Comparison of ENCODE assay signal across 8 mouse cellular contexts in genomic region chr7:28356981-28357380, GRCm38 (mm10). TPM values are rescaled to one million over a fixed set of nuclear protein-coding genes. Genes with fewer than 3 reads are reported as not detected.
DNase-seq lines count a peak whose midpoint lies in the region; ATAC-seq lines count a peak whose summit lies in the region.

No protein-coding gene starts in this region.

- no peak overlapping the region for H3K4me3 ChIP-seq in heart, embryonic 15.5 days
- H3K4me3 ChIP-seq in midbrain, embryonic 13.5 days (replicated peaks), result no peak overlapping the region

- under 1% methylated on average over 5 of the region's 5 CpGs for WGBS in heart, embryonic 15.5 days
- WGBS in midbrain, embryonic 13.5 days, result 3% methylated on average over 5 of the region's 5 CpGs

- DNase-seq in urinary bladder, postnatal 14 days (ENCODE audit: low spot score), result peak; percentile 59
- no peak for DNase-seq in urinary bladder, postnatal 10 days (ENCODE audit: low spot score)
- peak; percentile 87 for DNase-seq in kidney, postnatal 10 days
- DNase-seq in right cerebral cortex, postnatal 36 days (ENCODE audit: low spot score in 2 of 2), result no peak
- DNase-seq in frontal cortex, postnatal 10 days (ENCODE audit: low spot score in 2 of 2), result no peak
- no peak for DNase-seq in frontal cortex, adult 2 months (ENCODE audit: extremely low spot score in 1 of 2, low spot score in 1 of 2)

- H3K36me3 ChIP-seq in heart, embryonic 15.5 days, result peaks cover 56% of the 10 kb centered on the region
- H3K36me3 ChIP-seq in midbrain, embryonic 13.5 days, result peaks cover 61% of the 10 kb centered on the region

- no peaks in the 10 kb centered on the region for H3K9me3 ChIP-seq in heart, embryonic 15.5 days (replicated peaks)
- no peaks in the 10 kb centered on the region for H3K9me3 ChIP-seq in midbrain, embryonic 13.5 days

- no peak overlapping the region for H3K4me2 ChIP-seq in heart, embryonic 15.5 days
- H3K4me2 ChIP-seq in midbrain, embryonic 13.5 days (replicated peaks), result no peak overlapping the region

- no peaks in the 10 kb centered on the region for H3K27me3 ChIP-seq in heart, embryonic 15.5 days
- no peaks in the 10 kb centered on the region for H3K27me3 ChIP-seq in midbrain, embryonic 13.5 days

- peaks cover 38% of the 10 kb centered on the region for H3K4me1 ChIP-seq in heart, embryonic 15.5 days (replicated peaks)
- H3K4me1 ChIP-seq in midbrain, embryonic 13.5 days (replicated peaks), result peaks cover 31% of the 10 kb centered on the region

- H3K9ac ChIP-seq in heart, embryonic 15.5 days, result 0 out of 2 replicates have a peak overlapping the region, but pooled peaks have one; percentile 5
- H3K9ac ChIP-seq in midbrain, embryonic 13.5 days (replicated peaks), result peak overlapping the region; percentile 40; the same call in 1 of the 2 replicates

- peak; percentile 67 for ATAC-seq in heart, embryonic 15.5 days (replicated peaks; ENCODE audit: insufficient number of reproducible peaks, insufficient read depth, low FRiP score, low read depth)
- no peak for ATAC-seq in midbrain, embryonic 13.5 days

- H3K27ac ChIP-seq in heart, embryonic 15.5 days, result peak overlapping the region; percentile 83
- H3K27ac ChIP-seq in midbrain, embryonic 13.5 days, result peak overlapping the region; percentile 59

RNA-seq across cellular contexts. Expression of gene Rps16, which starts 6.5 kb away (rescaled TPM):
- polyA plus RNA-seq in heart, embryonic 15.5 days (2015; fragmentation: Nextera tagmentation; extraction: Ambion mirVana), result 534 and 573 TPM in 2 replicates
- 531 and 537 TPM in 2 replicates for polyA plus RNA-seq in midbrain, embryonic 13.5 days (2015; fragmentation: Nextera tagmentation; extraction: Ambion mirVana)
- polyA plus RNA-seq in frontal cortex, adult 2 months (2012; rRNA removed), result 618 and 661 TPM in 2 replicates

RNA-seq across cellular contexts. Expression of gene Plekhg2, which starts 15.4 kb away (rescaled TPM):
- polyA plus RNA-seq in heart, embryonic 15.5 days (2015; fragmentation: Nextera tagmentation; extraction: Ambion mirVana), result 34.3 and 46.7 TPM in 2 replicates
- polyA plus RNA-seq in midbrain, embryonic 13.5 days (2015; fragmentation: Nextera tagmentation; extraction: Ambion mirVana), result 34.5 and 37.6 TPM in 2 replicates
- 4.3 and 6.3 TPM in 2 replicates for polyA plus RNA-seq in frontal cortex, adult 2 months (2012; rRNA removed)

RNA-seq across cellular contexts. Expression of gene Supt5, which starts 18.4 kb away (rescaled TPM):
- 52.0 and 71.9 TPM in 2 replicates for polyA plus RNA-seq in heart, embryonic 15.5 days (2015; fragmentation: Nextera tagmentation; extraction: Ambion mirVana)
- 98.8 and 99.2 TPM in 2 replicates for polyA plus RNA-seq in midbrain, embryonic 13.5 days (2015; fragmentation: Nextera tagmentation; extraction: Ambion mirVana)
- 114 and 117 TPM in 2 replicates for polyA plus RNA-seq in frontal cortex, adult 2 months (2012; rRNA removed)

RNA-seq across cellular contexts. Expression of gene Zfp36, which starts 23.1 kb away (rescaled TPM):
- polyA plus RNA-seq in heart, embryonic 15.5 days (2015; fragmentation: Nextera tagmentation; extraction: Ambion mirVana), result 13.6 and 14.7 TPM in 2 replicates
- 3.1 and 4.2 TPM in 2 replicates for polyA plus RNA-seq in midbrain, embryonic 13.5 days (2015; fragmentation: Nextera tagmentation; extraction: Ambion mirVana)
- polyA plus RNA-seq in frontal cortex, adult 2 months (2012; rRNA removed), result 3.1 and 3.9 TPM in 2 replicates

RNA-seq across cellular contexts. Expression of gene Med29, which starts 35.5 kb away (rescaled TPM):
- 42.0 and 45.7 TPM in 2 replicates for polyA plus RNA-seq in heart, embryonic 15.5 days (2015; fragmentation: Nextera tagmentation; extraction: Ambion mirVana)
- 43.4 and 49.5 TPM in 2 replicates for polyA plus RNA-seq in midbrain, embryonic 13.5 days (2015; fragmentation: Nextera tagmentation; extraction: Ambion mirVana)
- polyA plus RNA-seq in frontal cortex, adult 2 months (2012; rRNA removed), result 32.8 and 39.2 TPM in 2 replicates

Comparison
In these comparisons a context has a peak if more than half of its experiments do, and no peak if none do; other contexts are left out.
1. DNase-seq: peak in urinary bladder, postnatal 14 days (single experiment) and kidney, postnatal 10 days (single experiment); none in urinary bladder, postnatal 10 days (single experiment), right cerebral cortex, postnatal 36 days (0 of 2), frontal cortex, postnatal 10 days (0 of 2) and frontal cortex, adult 2 months (0 of 2).